Mouse (Mus musculus): ENCODE data around the gene Mdc1. TPM values are rescaled to one million over a fixed set of nuclear protein-coding genes. Genes with fewer than 3 reads are reported as not detected.

The Mdc1 gene
- polyA plus RNA-seq, 1 experiment from 2014 or later: 16.1 TPM

DNA sequence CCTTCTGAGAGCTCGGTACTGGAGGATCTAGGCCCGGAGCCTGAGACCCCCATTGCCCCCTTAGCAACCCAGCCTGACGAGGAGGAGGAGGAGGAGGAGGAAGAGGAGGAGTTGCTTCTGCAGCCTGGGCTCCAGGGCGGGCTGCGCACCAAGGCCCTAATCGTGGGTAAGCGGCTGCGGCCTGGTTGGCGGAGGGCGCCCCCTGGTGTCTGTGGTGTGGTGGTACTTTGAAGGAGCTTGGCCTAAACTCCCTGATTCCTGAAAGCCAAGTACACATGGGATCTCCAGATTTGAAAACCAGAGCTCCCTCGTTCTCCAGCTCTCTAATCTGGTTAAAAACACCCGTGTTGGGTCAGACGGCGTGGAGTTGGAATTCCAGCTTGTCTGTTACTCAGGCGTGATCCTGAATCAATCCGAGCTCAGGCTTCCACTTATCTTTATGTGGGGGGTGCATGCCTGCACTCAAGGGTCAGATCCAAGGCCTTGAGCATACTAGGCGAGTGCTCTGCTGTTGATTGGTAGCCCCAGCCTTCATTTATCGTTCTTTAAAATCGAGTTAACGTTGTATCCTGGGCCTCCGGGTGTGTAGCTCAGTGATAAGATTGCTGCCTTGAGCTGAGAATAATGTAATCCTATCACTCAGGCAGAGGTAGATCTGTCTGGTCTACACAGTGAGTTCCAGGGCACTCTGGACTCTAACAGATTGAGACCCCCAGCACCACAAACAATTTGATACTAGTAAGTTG is 32.6 kb downstream of the Mdc1 start:
- Histone ChIP-seq H3K27me3 (ENCODE audit: control insufficient read depth, insufficient read depth, low read length) (no peaks in the 10 kb centered on the region), H3K4me2 (ENCODE audit: low read length) (peak overlapping the region; percentile 40), H3K4me1 (ENCODE audit: control insufficient read depth in 2 of 2, insufficient read depth in 2 of 2, low read length in 2 of 2) (peaks cover 8 to 34% of the 10 kb centered on the region in 2 experiments), H3K36me3 (ENCODE audit: control insufficient read depth, insufficient read depth, low read length) (peaks cover 55% of the 10 kb centered on the region), H3K27ac (replicated peaks in 1 of 2; ENCODE audit: control insufficient read depth in 1 of 2, insufficient read depth in 1 of 2, low read depth in 2 of 2, low read length in 2 of 2) (no peak overlapping the region; a peak in 1 of 4 replicates), H3K9ac (ENCODE audit: low read length) (peak overlapping the region; percentile 50; the same call in 1 of the 2 replicates), H3K4me3 (ENCODE audit: control insufficient read depth in 1 of 2, insufficient read depth in 1 of 2, low read depth in 1 of 2, low read length in 2 of 2) (no peak overlapping the region), H3K9me3 (ENCODE audit: control insufficient read depth, low read length) (peaks cover 3% of the 10 kb centered on the region; the same call in 1 of the 2 replicates)
- 25% methylated on average over 21 of the region's 21 CpGs for WGBS
- ATAC-seq (ENCODE audit: insufficient number of reproducible peaks, insufficient read depth, low FRiP score, low read depth): no peak

DNA sequence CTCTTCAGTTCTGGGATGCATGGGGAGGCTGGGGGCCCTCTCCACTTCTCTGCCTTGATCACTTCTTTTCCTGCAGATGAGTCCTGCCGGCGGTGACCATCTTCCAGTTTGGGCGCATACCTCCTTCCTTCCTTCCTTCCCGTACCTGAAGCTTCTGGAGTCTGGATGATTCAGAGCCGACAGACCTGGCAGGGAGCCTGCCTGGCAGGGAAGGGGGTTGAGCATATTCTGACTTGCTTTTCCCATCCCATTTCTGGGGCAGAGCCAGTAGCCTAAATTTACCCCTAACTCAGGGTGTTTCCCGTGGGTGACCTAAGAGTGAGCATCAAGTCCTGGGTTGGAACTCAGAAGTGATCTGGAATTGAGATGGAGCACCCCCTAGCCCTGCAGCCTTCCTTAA is 33.4 kb downstream of the Mdc1 start:
- Histone ChIP-seq H3K4me2 (ENCODE audit: low read length) (no peak overlapping the region), H3K4me1 (ENCODE audit: control insufficient read depth in 2 of 2, insufficient read depth in 2 of 2, low read length in 2 of 2) (peaks cover 6 to 29% of the 10 kb centered on the region in 2 experiments; a peak in 3 of 4 replicates), H3K27me3 (ENCODE audit: control insufficient read depth, insufficient read depth, low read length) (no peaks in the 10 kb centered on the region), H3K27ac (replicated peaks in 1 of 2; ENCODE audit: control insufficient read depth in 1 of 2, insufficient read depth in 1 of 2, low read depth in 2 of 2, low read length in 2 of 2) (no peak overlapping the region), H3K9me3 (ENCODE audit: control insufficient read depth, low read length) (peaks cover 3% of the 10 kb centered on the region; the same call in 1 of the 2 replicates), H3K9ac (ENCODE audit: low read length) (no peak overlapping the region), H3K36me3 (ENCODE audit: control insufficient read depth, insufficient read depth, low read length) (peaks cover 55% of the 10 kb centered on the region), H3K4me3 (ENCODE audit: control insufficient read depth in 1 of 2, insufficient read depth in 1 of 2, low read depth in 1 of 2, low read length in 2 of 2) (no peak overlapping the region)
- ATAC-seq (ENCODE audit: insufficient number of reproducible peaks, insufficient read depth, low FRiP score, low read depth): no peak
- WGBS: 84% methylated on average over 6 of the region's 6 CpGs

DNA sequence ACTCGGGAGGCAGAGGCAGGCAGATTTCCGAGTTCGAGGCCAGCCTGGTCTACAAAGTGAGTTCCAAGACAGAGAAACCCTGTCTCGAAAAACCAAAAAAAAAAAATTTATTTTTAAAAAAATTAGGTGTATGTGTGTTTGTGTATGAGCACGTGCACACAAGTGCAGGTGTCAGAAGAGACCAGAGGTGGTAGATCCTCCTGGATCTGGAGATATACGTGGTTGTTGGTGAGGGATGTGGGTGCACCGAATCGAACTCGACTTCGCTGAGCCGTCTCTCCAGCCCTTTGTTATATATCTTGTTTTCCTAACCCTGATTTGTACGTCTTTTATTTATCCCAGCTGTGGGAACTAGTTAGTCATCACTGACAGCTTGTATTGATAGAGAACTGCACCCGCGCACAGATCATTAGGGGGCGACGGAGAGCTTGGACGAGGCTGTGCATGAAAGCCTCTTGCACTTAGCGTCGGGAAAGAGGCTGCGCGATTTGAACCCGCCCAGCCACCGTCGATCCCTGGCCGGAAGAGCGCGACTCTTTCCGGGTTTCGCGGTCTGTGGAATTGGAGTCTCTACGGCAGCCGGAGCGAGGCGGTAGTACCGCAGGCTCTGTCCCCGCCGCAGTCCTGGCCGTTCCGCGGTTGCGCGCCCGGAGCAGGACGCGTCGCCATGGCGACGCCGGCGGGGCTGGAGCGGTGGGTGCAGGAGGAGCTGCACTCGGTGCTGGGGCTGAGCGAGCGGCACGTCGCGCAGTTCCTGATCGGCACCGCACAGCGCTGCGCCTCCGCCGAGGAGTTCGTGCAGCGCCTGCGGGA is 38.1 kb downstream of the Mdc1 start, which contains the start of gene Dhx16:
Dhx16 (plus strand) TSS at position 575 of the 813 bp plus-strand sequence.
- peak; percentile 74 for ATAC-seq (ENCODE audit: insufficient number of reproducible peaks, insufficient read depth, low FRiP score, low read depth)
- peaks cover 0 to 7% of the 10 kb centered on the region in 2 experiments; a peak in 3 of 4 replicates for H3K4me1 ChIP-seq (ENCODE audit: control insufficient read depth in 2 of 2, insufficient read depth in 2 of 2, low read length in 2 of 2)
- H3K9me3 ChIP-seq (ENCODE audit: control insufficient read depth, low read length): no peaks in the 10 kb centered on the region
- H3K27me3 ChIP-seq (ENCODE audit: control insufficient read depth, insufficient read depth, low read length): no peaks in the 10 kb centered on the region
- H3K4me3 ChIP-seq (ENCODE audit: control insufficient read depth in 1 of 2, insufficient read depth in 1 of 2, low read depth in 1 of 2, low read length in 2 of 2): peak within 1 kb of the TSS; percentile 61 to 89
- H3K36me3 ChIP-seq (ENCODE audit: control insufficient read depth, insufficient read depth, low read length): peaks cover 56% of the 10 kb centered on the region
- 6% methylated on average over 66 of the region's 66 CpGs for WGBS
- peak within 1 kb of the TSS; percentile 86 for H3K9ac ChIP-seq (ENCODE audit: low read length)
- H3K4me2 ChIP-seq (ENCODE audit: low read length): peak within 1 kb of the TSS; percentile 66
- H3K27ac ChIP-seq (replicated peaks in 1 of 2; ENCODE audit: control insufficient read depth in 1 of 2, insufficient read depth in 1 of 2, low read depth in 2 of 2, low read length in 2 of 2): peak within 1 kb of the TSS in 1 of 2 experiments; percentile 35; a peak in 2 of 4 replicates

DNA sequence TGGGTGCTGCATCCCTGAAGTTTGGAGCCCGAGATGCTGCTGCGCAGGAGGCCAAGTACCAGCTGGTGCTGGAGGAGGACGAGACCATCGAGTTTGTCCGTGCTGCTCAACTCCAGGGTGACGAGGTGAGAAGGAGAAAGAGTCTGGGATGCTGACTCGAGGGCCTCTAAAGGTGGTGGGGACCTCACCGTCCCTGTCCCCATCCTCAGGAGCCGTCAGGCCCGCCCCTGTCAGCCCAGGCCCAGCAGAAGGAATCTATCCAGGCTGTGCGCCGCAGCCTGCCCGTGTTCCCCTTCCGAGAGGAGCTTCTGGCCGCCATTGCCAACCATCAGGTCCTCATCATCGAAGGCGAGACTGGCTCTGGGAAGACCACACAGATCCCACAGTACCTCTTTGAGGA is 41.6 kb downstream of the Mdc1 start:
- WGBS: 88% methylated on average over 17 of the region's 17 CpGs
- Histone ChIP-seq H3K9ac (ENCODE audit: low read length) (no peak overlapping the region), H3K27me3 (ENCODE audit: control insufficient read depth, insufficient read depth, low read length) (no peaks in the 10 kb centered on the region), H3K9me3 (ENCODE audit: control insufficient read depth, low read length) (no peaks in the 10 kb centered on the region), H3K27ac (replicated peaks in 1 of 2; ENCODE audit: control insufficient read depth in 1 of 2, insufficient read depth in 1 of 2, low read depth in 2 of 2, low read length in 2 of 2) (no peak overlapping the region), H3K4me3 (ENCODE audit: control insufficient read depth in 1 of 2, insufficient read depth in 1 of 2, low read depth in 1 of 2, low read length in 2 of 2) (no peak overlapping the region), H3K4me1 (ENCODE audit: control insufficient read depth in 2 of 2, insufficient read depth in 2 of 2, low read length in 2 of 2) (peaks cover 0 to 7% of the 10 kb centered on the region in 2 experiments; a peak in 3 of 4 replicates), H3K4me2 (ENCODE audit: low read length) (no peak overlapping the region), H3K36me3 (ENCODE audit: control insufficient read depth, insufficient read depth, low read length) (peaks cover 66% of the 10 kb centered on the region)
- ATAC-seq (ENCODE audit: insufficient number of reproducible peaks, insufficient read depth, low FRiP score, low read depth): no peak

DNA sequence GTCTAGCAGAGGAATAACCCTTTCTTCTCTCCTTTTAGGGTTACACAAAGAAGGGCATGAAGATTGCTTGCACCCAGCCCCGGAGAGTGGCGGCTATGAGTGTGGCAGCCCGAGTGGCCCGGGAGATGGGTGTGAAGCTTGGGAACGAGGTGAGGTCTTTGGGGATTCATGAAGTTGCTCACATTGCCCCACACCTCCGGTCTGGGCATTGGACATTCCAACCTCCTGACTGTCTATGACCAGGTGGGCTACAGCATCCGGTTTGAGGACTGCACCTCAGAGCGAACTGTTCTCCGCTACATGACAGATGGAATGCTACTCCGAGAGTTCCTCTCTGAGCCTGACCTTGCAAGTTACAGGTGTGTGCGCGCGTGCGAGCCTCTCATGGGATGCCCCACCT is 42.5 kb downstream of the Mdc1 start:
- no peak overlapping the region for H3K4me3 ChIP-seq (ENCODE audit: control insufficient read depth in 1 of 2, insufficient read depth in 1 of 2, low read depth in 1 of 2, low read length in 2 of 2)
- no peaks in the 10 kb centered on the region for H3K27me3 ChIP-seq (ENCODE audit: control insufficient read depth, insufficient read depth, low read length)
- peaks cover 0 to 7% of the 10 kb centered on the region in 2 experiments; a peak in 3 of 4 replicates for H3K4me1 ChIP-seq (ENCODE audit: control insufficient read depth in 2 of 2, insufficient read depth in 2 of 2, low read length in 2 of 2)
- WGBS: 94% methylated on average over 14 of the region's 14 CpGs
- peaks cover 74% of the 10 kb centered on the region for H3K36me3 ChIP-seq (ENCODE audit: control insufficient read depth, insufficient read depth, low read length)
- ATAC-seq (ENCODE audit: insufficient number of reproducible peaks, insufficient read depth, low FRiP score, low read depth): no peak
- no peak overlapping the region for H3K27ac ChIP-seq (replicated peaks in 1 of 2; ENCODE audit: control insufficient read depth in 1 of 2, insufficient read depth in 1 of 2, low read depth in 2 of 2, low read length in 2 of 2)
- H3K9me3 ChIP-seq (ENCODE audit: control insufficient read depth, low read length): no peaks in the 10 kb centered on the region
- H3K9ac ChIP-seq (ENCODE audit: low read length): no peak overlapping the region
- no peak overlapping the region for H3K4me2 ChIP-seq (ENCODE audit: low read length)

DNA sequence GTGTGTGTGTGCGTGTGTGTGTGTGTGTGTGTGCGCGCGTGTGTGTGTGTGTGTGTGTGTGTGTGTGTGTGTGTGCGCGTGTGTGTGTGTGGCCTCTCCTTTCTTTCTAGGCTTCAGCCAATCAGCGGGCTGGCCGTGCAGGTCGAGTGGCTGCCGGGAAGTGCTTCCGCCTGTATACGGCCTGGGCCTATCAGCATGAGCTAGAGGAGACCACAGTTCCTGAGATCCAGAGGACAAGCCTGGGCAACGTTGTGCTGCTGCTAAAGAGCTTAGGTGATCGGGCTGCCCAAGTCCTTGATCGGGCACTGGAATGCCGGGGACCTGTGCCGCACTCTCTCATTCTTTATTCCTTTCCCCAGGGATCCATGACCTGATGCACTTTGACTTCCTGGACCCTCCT is 46.4 kb downstream of the Mdc1 start:
- no peak overlapping the region for H3K9ac ChIP-seq (ENCODE audit: low read length)
- no peaks in the 10 kb centered on the region for H3K9me3 ChIP-seq (ENCODE audit: control insufficient read depth, low read length)
- H3K27ac ChIP-seq (replicated peaks in 1 of 2; ENCODE audit: control insufficient read depth in 1 of 2, insufficient read depth in 1 of 2, low read depth in 2 of 2, low read length in 2 of 2): no peak overlapping the region
- H3K27me3 ChIP-seq (ENCODE audit: control insufficient read depth, insufficient read depth, low read length): no peaks in the 10 kb centered on the region
- H3K4me3 ChIP-seq (ENCODE audit: control insufficient read depth in 1 of 2, insufficient read depth in 1 of 2, low read depth in 1 of 2, low read length in 2 of 2): no peak overlapping the region
- 64% methylated on average over 16 of the region's 17 CpGs for WGBS
- H3K4me1 ChIP-seq (ENCODE audit: control insufficient read depth in 2 of 2, insufficient read depth in 2 of 2, low read length in 2 of 2): no peaks in the 10 kb centered on the region
- no peak for ATAC-seq (ENCODE audit: insufficient number of reproducible peaks, insufficient read depth, low FRiP score, low read depth)
- H3K4me2 ChIP-seq (ENCODE audit: low read length): no peak overlapping the region
- peaks cover 100% of the 10 kb centered on the region for H3K36me3 ChIP-seq (ENCODE audit: control insufficient read depth, insufficient read depth, low read length)

DNA sequence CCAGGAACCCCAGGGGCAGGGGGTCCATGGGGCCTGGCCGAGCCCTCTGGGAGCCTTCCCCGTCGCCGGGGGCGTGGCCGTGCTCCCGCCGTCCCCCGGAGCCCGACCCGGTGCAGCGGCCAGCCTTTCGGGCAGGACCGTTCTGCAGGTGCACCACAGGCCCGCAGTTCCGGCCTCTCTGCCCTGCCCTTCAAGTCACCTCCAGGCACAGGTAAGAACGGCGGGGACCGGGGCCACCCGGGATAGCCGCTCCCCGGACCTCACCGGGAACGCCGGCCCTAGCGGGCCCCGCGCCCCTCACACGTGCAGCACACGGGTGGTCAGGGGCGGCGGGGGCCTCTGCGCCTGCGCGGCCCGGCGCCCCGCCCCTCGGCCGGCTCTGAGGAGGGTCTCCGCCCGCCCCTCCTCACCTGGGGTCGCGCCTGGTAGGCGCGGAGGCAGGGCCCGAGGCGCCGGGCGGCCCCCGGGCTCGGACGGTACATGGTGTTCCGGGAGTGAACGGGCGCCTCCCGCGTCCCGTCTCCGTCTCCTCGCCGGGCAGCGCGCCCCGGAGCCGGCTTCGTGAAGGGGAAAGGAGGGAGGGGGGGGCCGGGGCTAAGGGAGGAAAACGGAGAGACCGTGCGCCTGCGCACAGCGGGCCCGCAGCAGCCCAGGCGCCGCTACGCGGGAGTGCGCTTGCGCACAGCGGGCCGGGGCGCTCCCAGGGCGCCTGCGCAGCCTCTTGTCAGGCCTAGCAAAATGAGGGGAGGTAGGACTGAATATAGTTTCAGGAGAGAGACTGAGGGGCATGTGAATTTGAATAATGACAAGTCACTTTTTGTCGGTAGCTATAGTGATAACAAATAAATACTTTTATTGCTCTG is 55.7 kb downstream of the Mdc1 start, which contains the start of gene 2310061I04Rik:
2310061I04Rik (minus strand) TSS at position 651 of the 863 bp plus-strand sequence.
- Histone ChIP-seq H3K27me3 (ENCODE audit: control insufficient read depth, insufficient read depth, low read length) (no peaks in the 10 kb centered on the region), H3K9me3 (ENCODE audit: control insufficient read depth, low read length) (no peaks in the 10 kb centered on the region), H3K36me3 (ENCODE audit: control insufficient read depth, insufficient read depth, low read length) (peaks cover 67% of the 10 kb centered on the region), H3K27ac (replicated peaks in 1 of 2; ENCODE audit: control insufficient read depth in 1 of 2, insufficient read depth in 1 of 2, low read depth in 2 of 2, low read length in 2 of 2) (peak within 1 kb of the TSS; percentile 86), H3K4me1 (ENCODE audit: control insufficient read depth in 2 of 2, insufficient read depth in 2 of 2, low read length in 2 of 2) (peaks cover 6 to 7% of the 10 kb centered on the region in 2 experiments), H3K4me3 (ENCODE audit: control insufficient read depth in 1 of 2, insufficient read depth in 1 of 2, low read depth in 1 of 2, low read length in 2 of 2) (peak within 1 kb of the TSS; percentile 68 to 98), H3K9ac (ENCODE audit: low read length) (peak within 1 kb of the TSS; percentile 89), H3K4me2 (ENCODE audit: low read length) (peak within 1 kb of the TSS; percentile 91)
- 0% methylated on average over 81 of the region's 86 CpGs for WGBS
- peak; percentile 92 for ATAC-seq (ENCODE audit: insufficient number of reproducible peaks, insufficient read depth, low FRiP score, low read depth)
